Mouse (Mus musculus) c-Kit-positive CD71-positive TER-119-negative erythroid progenitor cells, embryonic 14.5 days (primary cell): ENCODE results near the gene Fhl2.
"Not testable (repeated sequence)": the region's sequence is repeated elsewhere in the genome, so short reads cannot be mapped to it uniquely, and the experiment has no call there.

Source experiments
- DNase-seq: peaks from one replicate; pipeline ENCODE4 v3.0.0-alpha.2; 2013; ENCODE audit warnings: low read depth

The Fhl2 gene

DNA sequence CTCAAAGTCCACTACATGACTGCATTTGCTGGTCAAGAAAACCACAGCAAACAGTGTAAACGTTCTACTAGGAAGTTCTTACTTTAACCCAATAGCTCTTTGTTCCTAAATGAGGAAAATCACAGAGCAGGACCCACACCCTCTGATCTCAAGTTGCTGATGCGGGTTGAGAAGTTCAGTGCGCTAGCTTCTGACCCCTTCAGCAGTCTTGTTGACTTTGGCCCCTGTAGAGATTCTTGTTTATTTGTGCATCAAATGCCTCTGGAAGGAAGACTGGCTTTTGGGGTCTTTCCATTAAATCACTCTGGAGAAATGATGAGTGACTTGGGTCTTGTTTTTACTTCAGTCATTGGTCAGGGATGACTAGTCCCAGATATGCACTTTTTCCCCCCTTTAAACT, 46.6 kb downstream of the Fhl2 start:
- DNase-seq = no peak

DNA sequence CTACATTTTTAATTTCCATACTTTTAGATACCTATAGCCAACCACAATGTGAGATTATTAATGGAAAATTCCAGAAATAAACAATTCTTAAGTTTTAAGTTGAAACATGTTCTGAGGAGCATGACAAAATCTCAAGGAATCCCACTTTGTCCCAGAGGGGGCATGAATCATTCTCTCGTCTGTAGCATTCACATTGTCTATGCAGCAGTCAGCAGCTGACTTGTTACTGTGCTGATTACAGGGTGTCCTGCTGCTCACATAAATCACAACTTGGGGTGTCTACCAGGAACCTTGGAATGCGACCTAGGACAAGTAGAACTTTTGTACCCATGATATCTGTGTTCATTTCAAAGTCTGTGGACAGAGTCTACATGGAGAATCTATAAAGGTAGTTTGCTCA, 49.3 kb downstream of the Fhl2 start:
- no peak for DNase-seq

- no peak for DNase-seq
Measured at GRCm38 (mm10) chr1:43145388-43145787, 51.4 kb downstream of the Fhl2 start.

GRCm38 (mm10) chr1:43144338-43144906, 52.4 kb downstream of the Fhl2 start:
- no peak for DNase-seq

DNA sequence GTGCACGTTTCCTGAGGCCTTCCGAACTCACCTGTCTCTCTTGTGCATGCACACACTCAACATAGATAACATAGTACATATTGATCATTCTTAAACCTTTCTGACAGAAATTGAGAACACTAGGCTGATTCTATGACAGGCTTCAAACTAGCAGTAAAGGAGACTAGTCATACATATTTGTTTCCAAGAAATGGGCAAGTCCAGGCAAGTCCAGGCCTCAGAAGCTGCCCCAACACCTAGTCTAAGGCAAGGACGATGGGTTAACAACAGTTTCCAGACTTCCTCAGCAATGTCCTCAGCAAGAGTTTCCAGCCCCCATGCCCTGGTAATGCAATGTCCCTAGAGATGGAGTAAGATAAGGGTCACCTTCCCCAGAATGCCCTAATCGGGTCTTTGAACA, 53.0 kb downstream of the Fhl2 start:
- DNase-seq = no peak

DNA sequence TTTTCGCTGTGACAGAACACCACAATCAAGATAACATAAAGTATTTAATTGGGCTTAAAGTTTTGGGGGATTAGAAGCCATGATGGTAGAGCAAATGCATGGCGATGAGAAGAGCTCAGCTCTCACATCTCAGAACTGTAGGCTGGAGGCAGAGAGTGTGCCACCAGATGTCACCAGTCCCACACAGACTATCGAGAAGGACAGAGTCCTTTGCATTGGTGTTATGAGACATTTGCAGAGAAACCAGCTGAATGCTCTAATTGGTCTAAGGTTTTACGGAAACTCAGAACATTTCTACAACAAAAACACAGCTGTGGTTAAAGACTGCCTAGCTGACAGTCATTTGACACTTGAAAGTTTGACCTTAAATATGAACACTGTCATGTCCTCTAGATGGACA, 53.5 kb downstream of the Fhl2 start:
- DNase-seq = no peak

- no peak for DNase-seq
Measured at GRCm38 (mm10) chr1:43142849-43143248, 53.9 kb downstream of the Fhl2 start.

DNA sequence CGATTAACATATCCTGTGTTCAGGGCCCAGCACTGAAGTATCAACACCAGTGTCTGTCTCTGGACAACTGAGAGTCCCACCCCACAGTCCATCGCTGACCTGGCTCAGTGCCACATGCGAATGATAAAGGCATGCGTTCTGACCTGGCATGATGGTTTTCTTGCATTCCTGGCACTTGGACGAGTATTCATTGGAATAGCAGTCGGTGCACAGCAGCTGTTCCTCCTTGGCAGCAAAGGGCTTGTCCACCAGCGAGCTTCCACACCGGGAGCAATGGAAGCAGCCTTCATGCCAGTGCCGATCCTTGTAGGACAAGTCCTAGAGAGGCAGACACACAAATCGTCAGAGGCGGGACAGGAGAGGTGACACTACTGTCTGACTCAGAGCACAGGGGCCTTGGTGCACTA, 55.2 kb downstream of the Fhl2 start:
- DNase-seq = no peak

DNA sequence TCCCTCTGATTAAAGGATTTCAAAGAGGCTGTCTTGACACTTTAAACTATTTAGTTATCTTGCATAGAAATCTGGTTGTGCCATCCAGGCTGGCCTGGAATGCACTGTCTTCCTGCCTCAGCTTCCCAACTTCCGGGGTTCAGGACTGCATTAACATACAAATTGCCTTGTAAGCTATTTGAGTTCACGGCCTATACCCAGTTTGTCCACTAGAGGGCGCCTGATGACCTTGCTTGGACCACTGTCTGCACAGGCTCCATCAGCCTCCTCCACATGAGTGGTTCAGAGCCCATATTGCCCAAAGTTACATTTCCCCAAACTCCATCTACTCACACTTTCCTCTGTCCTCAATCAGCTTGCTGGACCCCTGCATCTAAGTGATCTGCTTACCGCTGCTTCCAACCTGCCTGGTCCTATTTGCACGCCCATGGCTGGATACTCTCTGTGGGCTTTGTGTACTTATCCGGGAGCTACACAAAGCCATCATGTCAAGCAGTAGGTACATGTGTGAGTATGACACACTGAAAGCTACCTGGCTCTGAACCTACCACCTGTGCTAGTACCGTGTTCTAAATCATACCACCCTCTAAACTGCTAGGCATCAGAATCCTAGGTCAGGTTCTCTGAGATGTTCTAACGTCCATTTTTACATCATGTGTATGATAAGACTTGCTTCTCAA, 57.1 kb downstream of the Fhl2 start:
- peak; percentile 69 for DNase-seq

DNA sequence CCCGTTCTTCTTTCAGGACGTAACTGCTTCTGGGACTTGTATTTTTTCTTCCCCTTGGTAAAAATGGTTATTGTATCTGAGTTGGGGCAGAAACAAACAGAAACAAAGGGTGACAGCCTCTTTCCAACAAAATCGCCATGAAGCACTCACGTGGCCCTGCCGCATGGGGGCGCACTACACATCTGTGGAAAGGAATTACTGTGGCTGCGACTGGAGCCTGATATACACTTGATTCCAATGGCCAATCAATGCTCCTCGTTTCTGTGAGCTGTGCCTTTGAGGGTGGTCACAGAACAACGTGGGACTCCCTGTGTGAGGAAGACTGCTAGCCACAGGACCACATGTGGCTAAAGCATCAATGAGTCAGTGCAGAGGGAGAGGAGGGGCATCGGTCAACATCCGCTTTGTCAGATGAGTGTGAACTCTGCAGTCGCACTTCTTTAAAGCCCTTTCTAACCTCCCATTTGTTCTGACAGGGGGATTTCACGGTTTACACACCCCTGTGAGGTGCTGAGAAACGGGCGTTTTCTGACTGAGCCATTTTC, 58.4 kb downstream of the Fhl2 start:
- DNase-seq = no peak

DNA sequence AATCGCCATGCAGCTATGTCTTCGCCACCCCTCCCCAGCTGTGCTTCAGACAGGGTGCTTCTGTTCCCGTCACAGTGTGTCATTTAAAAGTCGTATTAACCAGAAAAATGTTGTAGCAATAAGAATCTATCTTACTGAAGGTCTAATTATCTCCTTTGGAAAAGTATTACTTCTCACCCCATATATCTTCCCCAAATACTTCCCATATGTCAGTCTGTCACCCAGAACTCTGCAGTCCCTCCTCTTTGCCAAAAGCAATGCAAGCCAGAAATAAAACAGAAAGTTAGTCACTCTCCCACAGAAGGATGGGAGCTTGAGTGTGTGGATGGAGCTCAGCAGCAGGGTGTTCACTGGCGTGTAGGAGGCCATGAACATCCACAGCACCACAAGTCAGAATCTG, 59.5 kb downstream of the Fhl2 start:
- DNase-seq = no peak

GRCm38 (mm10) chr1:43136488-43137029, 60.2 kb downstream of the Fhl2 start:
- not testable (repeated sequence) for DNase-seq

- DNase-seq = no peak
Measured at GRCm38 (mm10) chr1:43131591-43131990, 65.2 kb downstream of the Fhl2 start.

GRCm38 (mm10) chr1:43130219-43130981, 66.4 kb downstream of the Fhl2 start:
- DNase-seq = no peak

DNA sequence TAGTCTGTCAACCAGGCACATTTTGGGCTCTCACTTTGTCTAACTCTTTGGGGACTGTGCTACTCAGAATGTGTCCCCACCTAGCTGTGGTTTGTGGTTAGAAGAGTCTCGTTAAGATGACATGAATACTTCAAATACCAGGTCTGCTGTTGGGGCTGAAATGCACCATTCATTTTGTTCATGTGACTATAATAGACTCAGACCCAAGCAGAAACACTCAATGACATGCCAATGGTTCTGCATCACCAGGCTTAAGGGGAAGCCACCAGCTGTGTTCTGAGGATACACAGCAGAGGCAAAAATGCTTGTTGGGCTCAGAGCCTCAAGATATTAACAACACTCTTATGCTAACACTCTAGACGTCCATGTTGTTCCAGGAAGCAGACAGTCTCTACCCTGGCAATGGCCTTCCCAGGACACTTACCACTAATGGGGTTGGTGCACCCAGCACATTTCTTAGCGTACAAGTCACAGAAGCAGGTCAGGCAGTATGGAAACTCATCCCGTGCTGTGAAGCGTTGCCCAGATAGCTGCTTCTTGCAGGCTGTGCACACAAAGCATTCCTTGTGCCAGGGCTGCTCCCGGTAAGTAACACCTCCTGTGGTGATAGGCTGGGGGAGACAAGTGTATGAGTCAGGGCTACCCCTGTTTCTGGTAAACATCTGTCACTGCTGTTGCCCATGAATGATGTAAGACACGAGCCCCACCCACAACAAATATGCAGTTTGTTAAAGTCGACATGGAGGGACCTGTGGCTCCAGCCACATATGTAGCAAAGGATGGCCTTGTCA, 68.8 kb downstream of the Fhl2 start:
- no peak for DNase-seq

GRCm38 (mm10) chr1:43127196-43127595, 69.6 kb downstream of the Fhl2 start:
- no peak for DNase-seq

- no peak for DNase-seq
Measured at GRCm38 (mm10) chr1:43124726-43125125, 72.1 kb downstream of the Fhl2 start.

DNA sequence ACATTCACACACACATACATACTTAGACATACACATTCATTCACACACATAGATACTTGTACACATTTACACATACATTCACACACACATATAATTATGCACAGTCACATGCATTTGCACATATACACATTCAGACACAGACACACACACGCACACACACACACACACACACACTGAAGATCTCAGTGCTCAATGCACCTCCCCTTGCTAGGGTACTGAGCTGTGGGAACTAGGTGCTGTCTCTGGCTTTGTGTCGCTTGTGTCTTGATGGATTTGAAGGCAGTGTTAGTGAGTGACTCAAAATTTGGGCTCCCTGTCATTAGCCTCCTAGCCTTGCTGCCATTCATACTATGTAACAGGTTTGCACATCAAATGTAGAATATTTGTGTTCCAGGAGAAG, 74.2 kb downstream of the Fhl2 start:
- no peak for DNase-seq

GRCm38 (mm10) chr1:43120950-43121349, 75.8 kb downstream of the Fhl2 start:
- DNase-seq = no peak

DNA sequence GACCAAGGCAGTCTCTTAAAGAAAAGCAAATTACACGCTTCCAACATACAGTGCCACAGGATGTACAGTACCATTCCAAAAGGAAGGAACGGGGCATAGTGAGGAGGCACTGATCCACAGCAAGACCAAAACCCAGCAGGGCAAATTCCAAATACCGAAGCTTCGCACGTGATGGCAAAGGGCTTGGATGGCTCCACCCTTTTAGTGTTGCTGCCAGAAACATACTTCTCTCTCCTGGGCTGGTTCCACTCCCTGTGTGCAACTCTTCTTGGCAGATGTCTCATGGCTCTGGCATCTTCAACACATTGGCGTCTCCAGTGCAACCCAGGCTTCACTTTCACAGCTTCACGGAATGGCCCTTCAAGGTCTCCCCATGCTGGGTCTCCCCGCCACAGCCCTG, 79.3 kb downstream of the Fhl2 start:
- DNase-seq = no peak

- peak; percentile 42 for DNase-seq
Measured at GRCm38 (mm10) chr1:43112882-43113281, 83.9 kb downstream of the Fhl2 start.

DNA sequence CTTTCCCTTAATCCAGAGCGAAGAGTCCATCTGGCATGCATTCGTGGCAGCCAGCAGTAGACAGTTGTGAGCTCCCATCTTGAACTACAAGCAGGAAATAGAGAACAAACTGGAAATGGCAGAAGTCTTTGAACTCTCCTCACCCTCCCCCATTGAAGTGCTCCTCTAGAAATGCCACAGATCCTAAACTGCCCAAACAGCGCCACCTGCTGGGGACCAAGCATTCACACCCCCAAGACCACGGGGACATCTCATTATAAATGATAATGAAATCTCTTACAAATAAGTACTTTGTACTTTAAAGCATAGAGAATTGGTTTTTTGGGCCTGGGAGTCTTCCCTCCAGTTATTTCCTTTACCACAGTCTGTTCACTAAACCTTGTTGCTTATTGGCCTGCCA, 86.2 kb downstream of the Fhl2 start:
- peak; percentile 60 for DNase-seq
